Mouse (Mus musculus): ENCODE results near the gene Ttll5. TPM values are rescaled to one million over a fixed set of nuclear protein-coding genes. Genes with fewer than 3 reads are reported as not detected.

Ttll5 gene
- 21.7 and 26.3 TPM in 2 replicates for total RNA-seq (2017)

DNA sequence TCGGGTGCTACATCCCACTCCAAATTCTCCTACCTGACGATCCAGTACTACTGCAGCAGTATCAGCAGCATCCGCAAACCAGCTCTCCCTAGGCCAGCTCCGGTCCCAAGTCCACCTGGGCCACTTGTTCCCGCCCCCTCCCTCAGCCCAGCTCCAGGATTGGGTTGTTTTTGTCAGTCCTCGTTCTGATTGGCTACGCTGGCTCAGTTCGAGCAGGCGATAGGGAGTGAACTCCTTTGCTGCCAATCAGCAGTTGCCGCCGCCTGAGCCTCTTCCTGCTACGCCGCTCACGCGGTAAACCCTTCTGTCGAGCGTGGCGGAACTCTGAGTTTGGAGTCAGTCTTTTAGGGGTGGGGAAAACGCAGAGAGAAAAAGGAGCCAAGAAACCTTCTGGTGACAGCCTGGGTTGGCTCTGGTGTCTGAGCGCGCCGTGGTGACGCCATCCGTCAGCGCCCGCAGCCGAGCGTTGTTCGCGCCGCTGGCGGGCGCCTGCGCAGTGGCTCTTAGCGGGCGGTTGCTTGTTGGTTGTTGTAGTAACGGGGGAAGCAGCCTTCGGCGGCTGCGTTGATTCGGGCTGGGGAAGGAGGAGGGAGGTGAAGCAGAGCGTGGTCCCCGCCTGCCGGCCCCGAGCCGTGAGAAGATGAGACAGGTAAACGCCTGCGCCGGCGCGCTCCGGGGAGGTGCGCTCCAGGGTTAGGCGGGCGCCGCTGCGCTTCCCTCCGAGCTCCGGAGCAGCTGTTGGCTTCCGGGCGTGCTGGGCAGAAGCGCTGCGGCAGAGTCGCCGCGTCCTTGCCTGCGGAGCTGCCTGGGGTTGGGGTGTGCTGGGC is at the start of gene Ttll5, which contains the start of gene Erg28:
Gene Ttll5 (plus strand): TSS at position 222 of the 827 bp plus-strand sequence.
Gene Erg28 (minus strand): TSS at position 113 of the 827 bp plus-strand sequence.
- peak; percentile 98 for ATAC-seq (replicated peaks in 1 of 2; ENCODE audit: insufficient read depth in 1 of 2, low FRiP score in 2 of 2, low TSS enrichment in 1 of 2, low read depth in 1 of 2, poor library complexity in 2 of 2, severe bottlenecking in 2 of 2)

DNA sequence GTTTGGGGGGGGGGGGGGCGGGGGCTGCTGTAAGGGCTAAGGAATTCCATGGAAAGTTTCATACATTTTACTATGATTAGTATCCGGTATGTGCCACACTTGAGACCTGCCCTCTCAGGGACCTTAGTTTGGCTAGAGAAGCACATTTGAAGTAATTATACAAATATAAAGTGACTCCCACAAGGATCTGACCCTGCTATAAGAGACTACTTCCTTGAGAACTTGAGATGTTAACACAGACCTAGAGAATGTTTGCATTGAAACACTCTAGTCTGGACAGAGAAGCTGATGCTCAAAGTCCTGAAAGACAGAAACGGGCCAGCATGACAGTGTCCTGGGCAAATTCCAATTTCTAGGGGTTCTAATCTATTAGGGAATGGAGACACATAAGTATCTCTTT is 45.5 kb upstream of the Ttll5 start:
- ATAC-seq (replicated peaks in 1 of 2; ENCODE audit: insufficient read depth in 1 of 2, low FRiP score in 2 of 2, low TSS enrichment in 1 of 2, low read depth in 1 of 2, poor library complexity in 2 of 2, severe bottlenecking in 2 of 2) = no peak

DNA sequence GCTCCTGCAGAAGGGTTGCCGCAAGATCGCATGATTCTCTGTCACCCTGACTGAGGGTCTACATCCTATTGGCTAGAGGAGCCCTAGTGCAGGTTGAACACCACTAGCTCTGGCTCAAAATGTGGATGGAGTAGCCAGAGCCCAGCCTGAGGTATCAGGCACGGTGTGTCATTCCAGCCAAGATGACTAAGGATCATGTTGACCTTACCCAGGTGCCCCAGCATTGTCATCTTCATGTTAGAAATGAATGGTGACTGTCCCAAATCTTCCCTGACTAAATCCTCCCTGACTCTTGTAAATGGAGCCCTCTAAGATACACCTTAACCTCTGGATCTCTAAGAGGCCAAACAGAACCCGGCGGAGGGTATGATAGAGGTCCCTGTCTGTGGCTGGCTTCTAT is 44.8 kb upstream of the Ttll5 start:
- ATAC-seq (replicated peaks in 1 of 2; ENCODE audit: insufficient read depth in 1 of 2, low FRiP score in 2 of 2, low TSS enrichment in 1 of 2, low read depth in 1 of 2, poor library complexity in 2 of 2, severe bottlenecking in 2 of 2) = no peak

DNA sequence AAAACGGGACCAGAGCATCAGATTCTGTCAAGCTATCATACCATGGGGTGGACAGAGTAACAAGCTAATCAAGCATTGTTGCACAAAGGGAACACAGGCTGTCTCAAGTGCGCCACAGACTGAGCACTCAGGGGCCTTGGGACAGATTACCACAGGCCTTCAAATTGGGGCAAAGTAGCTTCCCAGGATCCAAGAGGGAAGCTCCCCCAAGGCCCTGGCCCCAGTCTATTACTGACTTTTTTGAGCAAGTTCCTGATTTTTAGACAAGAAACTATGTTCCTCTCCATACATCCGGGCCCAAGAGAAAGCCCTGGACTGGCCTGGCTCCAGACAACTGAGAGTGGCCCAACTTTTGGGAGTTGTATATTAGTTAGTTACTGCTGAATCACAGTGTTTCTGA is 42.9 kb upstream of the Ttll5 start:
- ATAC-seq (replicated peaks in 1 of 2; ENCODE audit: insufficient read depth in 1 of 2, low FRiP score in 2 of 2, low TSS enrichment in 1 of 2, low read depth in 1 of 2, poor library complexity in 2 of 2, severe bottlenecking in 2 of 2) = no peak

DNA sequence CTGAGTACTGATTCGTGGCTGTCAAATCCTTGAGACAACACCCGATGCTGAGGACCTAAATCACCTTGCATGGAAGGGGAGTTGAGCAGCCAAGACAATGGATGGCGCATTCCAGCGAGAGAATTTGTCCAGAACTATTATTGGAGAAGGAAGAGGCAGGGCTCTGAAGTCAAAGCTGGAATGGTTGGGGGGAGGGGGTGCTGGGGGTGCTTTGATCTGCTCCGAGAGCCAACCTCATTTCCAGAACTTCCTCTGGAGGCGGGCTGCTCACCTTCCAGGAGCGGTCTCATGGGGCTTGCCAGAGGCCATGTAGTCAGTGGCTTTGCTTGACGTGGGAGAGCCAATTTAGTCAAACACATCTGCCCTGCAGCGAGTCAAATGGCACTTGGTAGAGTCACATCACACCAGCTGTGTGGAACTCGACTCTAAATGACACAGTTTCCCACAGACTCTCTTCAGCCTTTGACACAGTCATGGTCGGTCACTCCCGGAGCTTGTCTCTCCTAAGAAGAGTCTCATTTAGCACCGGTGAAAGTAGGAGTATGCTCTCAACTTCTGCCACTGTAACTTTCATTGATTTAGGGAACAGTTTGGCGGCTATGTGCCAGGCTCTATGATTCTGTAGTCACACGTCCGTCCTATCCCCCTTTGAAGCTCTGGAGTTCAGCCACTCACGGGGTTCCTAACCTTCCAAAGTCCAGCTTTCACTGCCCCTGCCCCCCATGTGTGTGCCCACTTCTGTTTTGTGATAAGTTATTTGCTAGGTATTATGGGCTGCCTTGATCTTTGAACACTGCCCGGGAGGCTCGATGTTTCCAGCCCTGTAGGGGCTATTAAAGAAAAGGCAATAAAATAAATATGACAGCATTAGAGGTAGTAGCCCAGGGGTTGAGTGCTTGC is 39.3 kb upstream of the Ttll5 start:
- ATAC-seq (replicated peaks in 1 of 2; ENCODE audit: insufficient read depth in 1 of 2, low FRiP score in 2 of 2, low TSS enrichment in 1 of 2, low read depth in 1 of 2, poor library complexity in 2 of 2, severe bottlenecking in 2 of 2) = no peak

DNA sequence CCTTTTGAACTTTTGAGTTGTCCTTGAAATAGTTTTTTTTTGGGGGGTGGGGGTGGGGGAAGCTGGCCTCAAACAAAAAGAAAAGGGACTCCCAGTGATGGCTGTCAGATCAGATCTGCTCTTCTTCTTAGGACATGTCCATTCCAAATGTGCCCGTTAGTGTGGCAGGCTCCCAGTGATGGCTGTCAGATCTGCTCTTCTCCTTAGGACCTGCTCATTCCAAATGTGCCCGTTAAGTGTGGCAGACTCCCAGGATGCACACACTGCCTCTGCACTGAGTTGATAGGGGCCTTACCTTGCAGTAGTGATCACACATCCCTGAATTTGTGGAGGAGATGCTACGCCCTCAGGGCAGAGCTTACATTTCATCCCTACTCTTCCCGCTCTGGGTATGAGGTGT is 32.3 kb upstream of the Ttll5 start:
- no peak for ATAC-seq (replicated peaks in 1 of 2; ENCODE audit: insufficient read depth in 1 of 2, low FRiP score in 2 of 2, low TSS enrichment in 1 of 2, low read depth in 1 of 2, poor library complexity in 2 of 2, severe bottlenecking in 2 of 2)

DNA sequence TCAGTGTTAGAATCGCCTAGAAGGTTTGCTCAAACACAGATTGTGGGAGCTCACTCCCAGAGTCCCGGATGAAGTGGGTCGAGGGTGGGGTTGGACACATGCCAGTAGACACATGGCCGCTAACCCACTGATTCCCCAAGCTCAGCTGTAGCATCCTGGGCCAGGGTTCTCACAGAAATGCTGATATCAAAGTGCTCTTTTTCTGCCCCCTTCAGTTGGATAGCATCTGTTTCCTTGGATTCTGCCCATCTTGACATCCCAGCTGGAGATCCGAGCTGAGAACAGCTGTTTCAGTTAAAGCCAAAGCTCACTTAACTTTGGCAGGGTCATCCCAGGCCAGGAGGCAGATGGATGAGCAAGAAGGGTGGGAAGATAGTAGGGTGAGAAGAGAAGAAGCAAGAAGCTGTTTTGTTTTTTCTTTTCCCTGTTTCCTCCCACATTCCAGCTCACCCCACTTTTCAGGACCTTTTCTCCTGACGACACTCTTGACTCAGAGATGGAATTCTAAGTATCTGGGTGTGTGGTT is 31.6 kb upstream of the Ttll5 start:
- ATAC-seq (replicated peaks in 1 of 2; ENCODE audit: insufficient read depth in 1 of 2, low FRiP score in 2 of 2, low TSS enrichment in 1 of 2, low read depth in 1 of 2, poor library complexity in 2 of 2, severe bottlenecking in 2 of 2) = no peak

DNA sequence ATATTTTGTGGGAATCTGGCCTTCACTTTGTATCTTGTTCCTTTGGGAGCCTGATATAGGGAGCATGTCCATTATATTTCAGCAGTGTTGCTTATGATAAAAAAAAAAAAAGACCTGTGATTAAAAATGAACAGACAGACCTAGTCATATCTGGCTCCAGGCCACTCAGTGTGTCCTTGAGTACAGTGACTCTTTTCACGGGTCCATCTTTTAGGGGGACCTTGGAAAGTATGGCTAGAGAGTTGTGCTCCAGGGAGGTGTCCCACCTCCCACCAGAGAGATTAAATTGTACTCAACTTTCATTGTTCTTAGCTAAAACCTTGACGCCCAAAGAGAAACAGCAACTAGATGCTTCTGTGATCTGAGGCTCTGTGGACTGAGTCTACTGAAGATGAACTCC is 30.4 kb upstream of the Ttll5 start:
- no peak for ATAC-seq (replicated peaks in 1 of 2; ENCODE audit: insufficient read depth in 1 of 2, low FRiP score in 2 of 2, low TSS enrichment in 1 of 2, low read depth in 1 of 2, poor library complexity in 2 of 2, severe bottlenecking in 2 of 2)

DNA sequence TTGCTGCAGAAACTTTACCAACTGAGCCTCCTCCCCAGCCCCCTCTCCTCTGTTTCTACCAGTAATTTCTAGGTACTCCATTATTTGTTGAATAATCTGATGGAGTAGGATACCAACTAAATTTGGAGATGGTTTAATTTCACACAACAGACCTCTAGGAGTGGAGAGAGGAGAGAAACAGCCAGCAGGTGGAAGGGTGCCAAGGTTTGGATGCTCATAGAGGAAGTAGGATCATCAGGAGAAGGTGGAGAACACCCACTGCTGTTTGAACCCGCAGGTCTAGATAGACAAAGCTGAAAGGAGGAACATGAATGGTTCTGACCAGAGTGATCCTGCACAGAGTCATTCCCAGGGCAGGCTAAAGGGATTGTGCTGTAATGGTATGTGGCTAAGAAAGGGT is 28.9 kb upstream of the Ttll5 start:
- no peak for ATAC-seq (replicated peaks in 1 of 2; ENCODE audit: insufficient read depth in 1 of 2, low FRiP score in 2 of 2, low TSS enrichment in 1 of 2, low read depth in 1 of 2, poor library complexity in 2 of 2, severe bottlenecking in 2 of 2)

DNA sequence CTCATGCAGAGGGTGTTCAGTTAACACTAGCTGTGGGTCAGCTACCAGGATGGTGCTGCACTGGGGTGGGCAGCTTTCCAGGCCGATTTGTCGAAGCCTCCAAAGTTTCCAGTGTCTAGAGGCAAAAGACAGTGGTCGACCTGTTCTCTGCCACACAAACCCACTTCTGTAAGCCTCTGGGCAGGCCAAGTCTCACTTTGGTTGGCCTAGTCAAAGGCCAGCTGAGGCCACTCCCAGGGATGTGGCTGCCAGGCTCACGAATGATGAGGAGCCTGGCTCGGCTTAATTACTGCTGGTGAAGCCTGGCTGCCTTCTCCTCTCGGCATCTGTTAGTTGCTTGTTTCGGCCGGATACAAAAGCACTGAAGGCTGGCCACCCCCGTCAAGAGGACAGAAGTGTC is 24.4 kb upstream of the Ttll5 start:
- no peak for ATAC-seq (replicated peaks in 1 of 2; ENCODE audit: insufficient read depth in 1 of 2, low FRiP score in 2 of 2, low TSS enrichment in 1 of 2, low read depth in 1 of 2, poor library complexity in 2 of 2, severe bottlenecking in 2 of 2)

DNA sequence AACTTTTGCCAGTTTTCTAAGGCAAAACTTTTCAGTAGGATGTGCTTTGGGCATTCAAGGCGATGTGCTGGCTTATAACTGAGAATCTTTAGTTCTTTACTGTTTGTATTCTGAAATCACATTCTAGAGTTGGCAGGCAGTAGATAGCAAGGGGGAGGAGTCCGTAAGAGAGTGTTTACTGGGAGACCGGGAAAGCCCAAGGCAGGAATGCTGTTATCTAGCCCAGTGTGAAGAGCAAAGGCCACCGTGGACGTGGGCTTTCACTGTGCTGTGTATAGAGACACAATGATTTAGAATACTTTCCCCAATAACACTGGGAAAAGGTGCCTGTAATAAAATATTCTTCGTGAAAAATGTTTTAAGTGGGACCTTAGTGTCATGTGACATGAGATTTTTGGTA is 14.7 kb upstream of the Ttll5 start:
- ATAC-seq (replicated peaks in 1 of 2; ENCODE audit: insufficient read depth in 1 of 2, low FRiP score in 2 of 2, low TSS enrichment in 1 of 2, low read depth in 1 of 2, poor library complexity in 2 of 2, severe bottlenecking in 2 of 2) = no peak

DNA sequence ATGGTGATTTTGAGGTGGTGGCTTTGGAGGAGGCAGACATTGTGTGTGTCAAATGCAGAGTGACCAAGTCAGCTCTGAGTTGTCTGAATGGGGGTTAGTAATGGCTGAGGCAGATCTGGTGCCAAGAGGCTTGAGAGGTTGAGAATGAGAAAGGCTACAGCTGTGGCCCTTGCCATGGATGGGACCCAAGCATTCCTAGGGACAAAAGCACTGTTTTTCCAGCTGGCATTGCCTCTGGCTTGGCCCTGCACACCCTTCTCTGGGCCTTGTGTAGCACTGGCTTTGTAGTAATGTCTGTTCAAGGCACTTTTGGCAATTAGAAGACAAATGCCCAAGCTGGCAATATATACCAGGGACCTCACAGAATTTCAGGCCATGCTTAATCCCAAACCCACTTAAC is 13.5 kb upstream of the Ttll5 start:
- no peak for ATAC-seq (replicated peaks in 1 of 2; ENCODE audit: insufficient read depth in 1 of 2, low FRiP score in 2 of 2, low TSS enrichment in 1 of 2, low read depth in 1 of 2, poor library complexity in 2 of 2, severe bottlenecking in 2 of 2)

DNA sequence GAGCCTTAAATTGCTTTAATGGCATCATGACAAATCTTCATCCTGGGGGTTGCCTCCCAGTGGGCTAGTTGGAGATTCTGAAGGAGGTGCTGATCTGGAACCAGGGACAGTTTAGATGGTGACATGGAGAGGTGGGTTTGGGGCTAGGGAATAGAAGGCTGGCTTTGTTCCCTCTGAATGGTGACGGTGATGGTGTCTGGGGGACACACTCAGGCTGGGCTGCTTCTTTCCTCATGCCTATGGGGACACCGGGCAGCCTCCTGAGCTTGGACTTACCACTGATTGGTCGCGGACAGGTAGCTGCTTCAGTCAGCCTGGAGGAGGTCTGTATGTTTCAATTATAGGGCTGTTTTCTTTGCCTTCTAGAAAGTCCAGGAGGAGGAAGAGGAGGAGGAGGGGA is 12.8 kb upstream of the Ttll5 start:
- no peak for ATAC-seq (replicated peaks in 1 of 2; ENCODE audit: insufficient read depth in 1 of 2, low FRiP score in 2 of 2, low TSS enrichment in 1 of 2, low read depth in 1 of 2, poor library complexity in 2 of 2, severe bottlenecking in 2 of 2)

DNA sequence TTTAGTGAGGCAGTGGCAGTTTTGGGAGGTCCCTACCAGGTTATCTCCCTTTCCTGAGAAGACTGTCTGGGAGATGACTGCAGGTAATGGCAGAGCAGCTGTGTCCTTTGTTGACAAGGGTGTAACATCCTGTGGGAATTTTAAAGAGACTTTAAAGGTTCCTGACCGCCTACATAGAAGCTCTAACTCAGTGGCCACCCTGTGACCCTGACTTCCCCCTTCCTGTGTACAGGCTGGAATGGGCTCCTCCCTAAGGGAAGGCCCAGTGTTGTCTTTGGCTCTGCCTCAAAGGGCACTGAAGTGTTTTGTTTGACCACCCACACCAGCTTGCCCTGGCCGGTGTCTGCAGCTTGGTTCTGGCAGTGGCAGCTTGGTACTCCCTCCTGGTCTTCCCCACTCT is 10.9 kb upstream of the Ttll5 start:
- ATAC-seq (replicated peaks in 1 of 2; ENCODE audit: insufficient read depth in 1 of 2, low FRiP score in 2 of 2, low TSS enrichment in 1 of 2, low read depth in 1 of 2, poor library complexity in 2 of 2, severe bottlenecking in 2 of 2) = no peak

DNA sequence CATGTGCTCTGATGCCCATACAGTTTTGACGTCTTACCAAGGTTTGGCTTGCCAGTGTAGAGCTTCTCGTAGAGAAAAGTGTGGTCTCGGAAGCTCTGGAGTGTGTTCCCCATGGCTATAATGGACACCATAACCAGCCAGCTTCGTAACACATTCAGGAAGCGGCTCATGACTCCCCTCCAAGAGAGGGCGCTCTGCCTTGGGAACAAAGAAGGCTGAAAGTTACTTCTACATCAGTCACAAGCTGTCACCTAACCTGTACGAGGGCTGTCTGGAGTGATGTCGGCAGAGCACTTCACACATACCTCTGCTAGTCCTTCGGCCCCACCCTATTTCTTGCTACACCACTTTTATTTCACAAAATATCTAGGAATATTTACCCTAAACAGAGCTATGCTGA is 2.4 kb upstream of the Ttll5 start:
- no peak for ATAC-seq (replicated peaks in 1 of 2; ENCODE audit: insufficient read depth in 1 of 2, low FRiP score in 2 of 2, low TSS enrichment in 1 of 2, low read depth in 1 of 2, poor library complexity in 2 of 2, severe bottlenecking in 2 of 2)

DNA sequence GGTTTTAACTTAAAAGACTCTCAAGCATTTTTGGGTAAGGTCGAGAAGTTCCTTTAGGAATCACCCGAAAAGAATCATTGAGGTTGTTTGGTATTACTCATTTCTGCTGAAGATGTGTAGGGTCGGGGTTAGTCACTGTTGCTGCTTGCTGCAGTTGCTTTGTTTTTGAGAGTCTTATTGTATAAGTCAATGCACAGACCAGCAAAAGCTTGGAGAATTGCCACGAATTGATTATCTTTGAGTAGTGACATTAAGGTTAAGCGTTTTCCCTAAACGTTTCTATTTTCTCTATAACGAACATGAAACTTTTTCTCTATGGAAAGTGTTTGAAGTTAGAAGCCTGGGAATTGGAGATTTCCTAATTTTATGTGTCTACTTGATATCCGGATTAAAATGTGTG is 902 bp downstream of the Ttll5 start:
- ATAC-seq (replicated peaks in 1 of 2; ENCODE audit: insufficient read depth in 1 of 2, low FRiP score in 2 of 2, low TSS enrichment in 1 of 2, low read depth in 1 of 2, poor library complexity in 2 of 2, severe bottlenecking in 2 of 2) = no peak

DNA sequence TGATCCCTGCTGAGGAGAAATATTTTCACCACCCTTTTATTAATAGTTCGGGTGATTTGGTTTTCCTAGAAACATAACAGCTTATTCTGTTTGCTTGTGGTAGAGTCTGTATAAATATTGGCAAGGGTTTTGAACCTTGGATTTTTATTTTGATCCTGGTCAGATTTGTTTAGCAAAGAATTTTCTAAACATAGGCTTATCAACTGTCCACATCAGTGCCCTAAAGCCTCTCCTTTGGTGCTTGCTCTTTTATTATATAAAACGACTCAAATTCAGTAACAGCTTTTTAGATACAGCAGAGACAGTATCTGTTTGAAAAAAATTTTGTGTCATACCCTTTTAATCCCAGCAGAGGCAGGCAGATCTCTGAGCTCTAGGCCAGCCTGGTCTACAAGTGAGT is 1.4 kb downstream of the Ttll5 start:
- ATAC-seq (replicated peaks in 1 of 2; ENCODE audit: insufficient read depth in 1 of 2, low FRiP score in 2 of 2, low TSS enrichment in 1 of 2, low read depth in 1 of 2, poor library complexity in 2 of 2, severe bottlenecking in 2 of 2) = no peak

DNA sequence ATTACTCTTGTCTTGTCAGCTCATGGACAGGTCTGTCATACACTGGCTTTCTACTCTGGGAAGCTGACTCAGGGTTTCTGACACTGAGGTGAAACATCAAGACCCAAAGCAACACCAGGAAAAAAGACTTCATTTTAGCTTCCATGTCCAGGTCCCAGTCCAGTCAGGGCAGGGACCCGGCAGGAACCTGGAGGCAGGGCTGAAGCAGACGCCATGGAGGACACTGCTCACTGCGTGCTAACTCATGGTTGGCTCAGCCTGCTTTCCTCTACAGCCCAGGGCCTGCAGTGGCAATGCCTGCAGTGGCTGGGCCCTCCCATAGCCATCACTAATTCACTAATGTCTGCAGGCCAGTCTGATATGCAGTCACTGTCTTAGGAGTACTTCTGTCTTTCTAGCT is 4.4 kb downstream of the Ttll5 start:
- ATAC-seq (replicated peaks in 1 of 2; ENCODE audit: insufficient read depth in 1 of 2, low FRiP score in 2 of 2, low TSS enrichment in 1 of 2, low read depth in 1 of 2, poor library complexity in 2 of 2, severe bottlenecking in 2 of 2) = no peak

All from hematopoietic stem cell, adult 5-6 weeks (primary cell).